Mouse (Mus musculus): ENCODE data around the gene 4930568D16Rik. TPM values are rescaled to one million over a fixed set of nuclear protein-coding genes. Genes with fewer than 3 reads are reported as not detected.

4930568D16Rik gene
- not detected for polyA plus RNA-seq (2017; shearing (Covaris generic))

GRCm38 (mm10) chr2:35367629-35368028, at the start of gene 4930568D16Rik:
4930568D16Rik (minus strand) TSS chr2:35367729.

DNA sequence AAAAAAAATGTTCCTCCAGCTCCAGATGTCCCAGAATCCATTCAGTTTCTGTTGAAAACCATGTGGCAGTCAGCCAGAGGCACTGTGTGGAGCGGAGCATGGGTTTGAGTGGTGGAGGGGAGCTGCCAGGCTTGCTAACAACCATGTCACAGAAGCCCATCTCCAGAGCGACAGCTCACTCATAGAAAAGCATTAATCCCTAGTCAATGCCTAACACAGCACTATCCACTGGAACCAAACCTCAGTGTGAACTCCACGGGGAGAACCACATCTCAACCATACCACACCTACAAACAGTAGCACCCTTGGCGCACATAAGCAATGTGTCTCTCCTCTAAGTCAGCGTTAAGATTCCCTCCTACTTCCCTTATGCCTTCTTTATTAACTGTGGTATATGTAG, 29.6 kb upstream of the 4930568D16Rik start, which contains the start of gene 4930402F06Rik:
Gene 4930402F06Rik, minus strand, starts transcription at position 80 of the 400 bp plus-strand sequence.

GRCm38 (mm10) chr2:35336388-35337280, 30.9 kb downstream of the 4930568D16Rik start, which contains the start of gene Stom:
Stom (minus strand) TSS chr2:35336976.

Other genes with a start within 250 kb of the 4930568D16Rik start
- gene Rab14, start 166.6 kb downstream of the 4930568D16Rik start, polyA plus RNA-seq (2017; shearing (Covaris generic)): 107 TPM
- gene Gsn, start 111.3 kb downstream of the 4930568D16Rik start, polyA plus RNA-seq (2017; shearing (Covaris generic)): 37.1 TPM
- gene Stom, start 30.8 kb downstream of the 4930568D16Rik start, polyA plus RNA-seq (2017; shearing (Covaris generic)): 5.6 TPM
- gene 4930402F06Rik, start 29.4 kb upstream of the 4930568D16Rik start, polyA plus RNA-seq (2017; shearing (Covaris generic)): not detected
- 23.7 TPM for gene Ggta1, start 95.5 kb upstream of the 4930568D16Rik start, polyA plus RNA-seq (2017; shearing (Covaris generic))
- gene Dab2ip, start 190.5 kb upstream of the 4930568D16Rik start, polyA plus RNA-seq (2017; shearing (Covaris generic)): 0.81 TPM

Data from CD4-positive, CD25-positive, alpha-beta regulatory T cell, adult 9 weeks (primary cell).